Mouse (Mus musculus): ENCODE results near the gene 1110051M20Rik. TPM values are rescaled to one million over a fixed set of nuclear protein-coding genes. Genes with fewer than 3 reads are reported as not detected.

1110051M20Rik gene
- polyA plus RNA-seq, 2 experiments = 1.6 to 6.6 TPM

DNA sequence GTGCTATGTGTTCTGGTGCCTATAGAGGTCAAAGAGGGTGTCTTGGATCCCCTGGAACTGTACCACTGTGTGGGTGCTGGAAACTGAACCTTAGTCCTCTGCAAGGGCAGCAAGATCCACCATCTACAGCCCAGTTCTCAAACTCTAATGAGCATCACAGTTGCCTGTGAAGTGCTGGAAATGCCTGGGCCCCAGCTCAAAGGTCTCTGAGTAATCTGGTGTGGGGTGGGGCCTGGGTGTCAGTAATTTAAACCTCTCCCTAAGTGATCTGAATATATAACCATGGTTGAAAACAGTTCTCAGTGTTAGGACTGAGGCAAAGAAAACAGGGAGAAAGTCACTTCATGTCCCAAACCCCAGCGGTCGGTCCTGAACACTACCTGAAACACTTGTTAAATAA lies 81.2 kb downstream of the 1110051M20Rik start:
- H3K36me3 ChIP-seq (replicated peaks; ENCODE audit: control insufficient read depth, insufficient read depth, low read depth) = no peaks in the 10 kb centered on the region
- H3K4me3 ChIP-seq (ENCODE audit: insufficient read depth in 1 of 2, low read depth in 2 of 2, low read length in 2 of 2) = no peak overlapping the region
- no peak for ATAC-seq (ENCODE audit: insufficient read depth)
- no peak overlapping the region for H3K4me2 ChIP-seq (ENCODE audit: low read depth)
- H3K27me3 ChIP-seq (ENCODE audit: control insufficient read depth, insufficient read depth, low read length) = no peaks in the 10 kb centered on the region
- H3K27ac ChIP-seq = no peak overlapping the region
- H3K4me1 ChIP-seq (replicated peaks; ENCODE audit: control insufficient read depth in 2 of 2, insufficient read depth in 2 of 2, low read length in 1 of 2) = no peaks in the 10 kb centered on the region
- DNase-seq (ENCODE audit: low read depth in 3 of 3, low spot score in 3 of 3) = no peak
- TF ChIP-seq CTCF (IDR thresholded peaks at IDR 0.05; ENCODE audit: low read depth) = no peak
- no peaks in the 10 kb centered on the region for H3K9me3 ChIP-seq (ENCODE audit: control insufficient read depth, low read length)
- no peak overlapping the region for H3K9ac ChIP-seq (replicated peaks)
- WGBS (ENCODE audit: insufficient replicate concordance) = 69% methylated on average over 2 of the region's 2 CpGs

DNA sequence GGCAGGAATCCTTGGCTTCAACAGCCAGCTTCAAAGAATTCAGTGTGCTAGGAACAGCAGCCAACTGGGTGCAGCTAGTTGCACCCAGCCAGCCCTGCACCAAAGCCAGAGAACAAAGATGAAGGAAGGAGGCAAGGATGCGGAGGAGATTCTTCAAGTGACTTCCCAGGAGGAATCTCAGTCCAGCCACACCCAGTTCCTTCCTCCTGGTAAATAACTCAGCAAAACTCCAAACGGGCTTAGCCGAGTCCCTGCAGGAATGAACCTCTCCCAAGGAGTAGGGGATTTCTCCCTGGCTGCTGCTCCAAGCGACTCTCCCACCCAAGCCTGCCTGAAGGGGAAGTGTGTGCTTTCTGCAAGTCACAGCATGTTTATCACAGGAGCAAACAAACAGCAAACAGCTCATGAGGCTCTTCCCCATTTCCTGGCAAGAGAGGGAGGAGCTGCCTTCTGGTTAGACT lies 83.4 kb downstream of the 1110051M20Rik start:
- DNase-seq (ENCODE audit: low read depth in 3 of 3, low spot score in 3 of 3) (no peak), ATAC-seq (ENCODE audit: insufficient read depth) (no peak)
- TF ChIP-seq EP300 (IDR thresholded peaks at IDR 0.05; ENCODE audit: low read depth) = no peak
- no peak for TF ChIP-seq CTCF (IDR thresholded peaks at IDR 0.05; ENCODE audit: low read depth)
- H3K36me3 ChIP-seq (replicated peaks; ENCODE audit: control insufficient read depth, insufficient read depth, low read depth) = no peaks in the 10 kb centered on the region
- H3K9ac ChIP-seq (replicated peaks) = no peak overlapping the region
- no peaks in the 10 kb centered on the region for H3K27me3 ChIP-seq (ENCODE audit: control insufficient read depth, insufficient read depth, low read length)
- H3K9me3 ChIP-seq (ENCODE audit: control insufficient read depth, low read length) = no peaks in the 10 kb centered on the region
- no peaks in the 10 kb centered on the region for H3K4me1 ChIP-seq (replicated peaks; ENCODE audit: control insufficient read depth in 2 of 2, insufficient read depth in 2 of 2, low read length in 1 of 2)
- H3K4me2 ChIP-seq (ENCODE audit: low read depth) = no peak overlapping the region
- no peak overlapping the region for H3K27ac ChIP-seq
- whole genome bisulfite sequencing (ENCODE audit: insufficient replicate concordance) = 16% methylated on average over 4 of the region's 4 CpGs
- no peak overlapping the region for H3K4me3 ChIP-seq (ENCODE audit: insufficient read depth in 1 of 2, low read depth in 2 of 2, low read length in 2 of 2)

DNA sequence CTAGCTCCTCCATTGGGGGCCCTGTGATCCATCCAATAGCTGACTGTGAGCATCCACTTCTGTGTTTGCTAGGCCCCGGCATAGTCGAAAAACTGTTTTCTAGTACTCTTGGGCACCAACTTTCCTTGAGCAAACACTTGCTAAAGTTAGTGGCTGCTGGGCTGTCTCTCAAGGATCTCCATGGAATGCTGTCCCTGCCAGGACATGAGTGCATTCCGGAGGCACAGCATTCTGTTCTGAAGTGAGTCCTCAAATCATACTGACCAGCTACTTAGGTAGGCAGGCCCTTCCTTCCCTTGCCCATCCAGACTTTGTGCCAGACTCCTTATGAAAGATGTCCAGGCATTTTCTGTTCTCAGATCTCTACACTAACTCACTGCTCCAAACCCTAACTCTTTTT lies 88.7 kb downstream of the 1110051M20Rik start:
- H3K4me1 ChIP-seq (replicated peaks; ENCODE audit: control insufficient read depth in 2 of 2, insufficient read depth in 2 of 2, low read length in 1 of 2) = peaks cover 5 to 8% of the 10 kb centered on the region in 2 experiments
- H3K27ac ChIP-seq = no peak overlapping the region
- DNase-seq (ENCODE audit: low read depth in 3 of 3, low spot score in 3 of 3) (no peak), ATAC-seq (ENCODE audit: insufficient read depth) (no peak)
- 83% methylated on average over 3 of the region's 3 CpGs for WGBS (ENCODE audit: insufficient replicate concordance)
- no peaks in the 10 kb centered on the region for H3K27me3 ChIP-seq (ENCODE audit: control insufficient read depth, insufficient read depth, low read length)
- no peak overlapping the region for H3K4me3 ChIP-seq (ENCODE audit: insufficient read depth in 1 of 2, low read depth in 2 of 2, low read length in 2 of 2)
- TF ChIP-seq EP300 (IDR thresholded peaks at IDR 0.05; ENCODE audit: low read depth) = no peak
- TF ChIP-seq CTCF (IDR thresholded peaks at IDR 0.05; ENCODE audit: low read depth) = no peak
- no peaks in the 10 kb centered on the region for H3K9me3 ChIP-seq (ENCODE audit: control insufficient read depth, low read length)
- no peaks in the 10 kb centered on the region for H3K36me3 ChIP-seq (replicated peaks; ENCODE audit: control insufficient read depth, insufficient read depth, low read depth)
- H3K4me2 ChIP-seq (ENCODE audit: low read depth) = no peak overlapping the region
- no peak overlapping the region for H3K9ac ChIP-seq (replicated peaks)

DNA sequence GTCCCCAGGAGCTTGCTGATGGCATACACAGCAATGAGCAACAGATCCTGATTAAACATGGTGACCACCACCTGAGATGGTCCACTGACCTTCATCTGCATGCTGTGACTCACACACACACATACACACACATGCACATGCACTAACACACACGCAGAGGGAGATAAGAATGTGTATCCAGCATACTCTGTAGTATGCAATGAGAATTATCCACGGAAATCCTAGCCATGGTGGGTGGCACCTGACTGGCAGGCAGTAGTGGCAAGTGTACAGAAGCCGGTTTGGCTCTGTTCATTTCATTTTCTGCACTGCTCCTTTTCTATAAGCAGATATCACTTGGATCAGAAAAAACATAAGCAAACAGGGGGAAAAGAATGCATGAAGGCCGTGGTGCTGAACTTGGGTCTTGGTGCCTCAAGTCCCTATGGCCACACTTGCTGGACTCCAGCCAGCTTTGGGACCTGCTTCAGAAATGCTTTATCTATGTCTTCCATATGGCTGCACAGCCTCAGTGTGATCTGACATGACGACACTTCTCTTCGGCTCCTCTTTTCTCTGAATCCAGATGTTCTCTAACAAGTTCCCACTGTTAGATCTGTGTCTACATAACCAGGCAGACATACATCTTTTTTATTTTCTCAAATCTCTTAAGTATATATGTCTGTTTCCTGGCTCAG lies 89.6 kb downstream of the 1110051M20Rik start:
- peak; percentile 80 for TF ChIP-seq EP300 (IDR thresholded peaks at IDR 0.05; ENCODE audit: low read depth)
- no peak for TF ChIP-seq CTCF (IDR thresholded peaks at IDR 0.05; ENCODE audit: low read depth)
- DNase-seq (ENCODE audit: low read depth in 3 of 3, low spot score in 3 of 3) = peak; percentile 67 to 75 (median 67)
- Histone ChIP-seq H3K4me2 (ENCODE audit: low read depth) (no peak overlapping the region), H3K27ac (peak overlapping the region; percentile 13), H3K27me3 (ENCODE audit: control insufficient read depth, insufficient read depth, low read length) (no peaks in the 10 kb centered on the region), H3K9me3 (ENCODE audit: control insufficient read depth, low read length) (no peaks in the 10 kb centered on the region), H3K9ac (replicated peaks) (no peak overlapping the region), H3K4me3 (ENCODE audit: insufficient read depth in 1 of 2, low read depth in 2 of 2, low read length in 2 of 2) (no peak overlapping the region), H3K4me1 (replicated peaks; ENCODE audit: control insufficient read depth in 2 of 2, insufficient read depth in 2 of 2, low read length in 1 of 2) (peaks cover 5 to 9% of the 10 kb centered on the region in 2 experiments), H3K36me3 (replicated peaks; ENCODE audit: control insufficient read depth, insufficient read depth, low read depth) (no peaks in the 10 kb centered on the region)
- WGBS (ENCODE audit: insufficient replicate concordance) = 27% methylated on average over 6 of the region's 6 CpGs
- ATAC-seq (ENCODE audit: insufficient read depth) = peak; percentile 94

DNA sequence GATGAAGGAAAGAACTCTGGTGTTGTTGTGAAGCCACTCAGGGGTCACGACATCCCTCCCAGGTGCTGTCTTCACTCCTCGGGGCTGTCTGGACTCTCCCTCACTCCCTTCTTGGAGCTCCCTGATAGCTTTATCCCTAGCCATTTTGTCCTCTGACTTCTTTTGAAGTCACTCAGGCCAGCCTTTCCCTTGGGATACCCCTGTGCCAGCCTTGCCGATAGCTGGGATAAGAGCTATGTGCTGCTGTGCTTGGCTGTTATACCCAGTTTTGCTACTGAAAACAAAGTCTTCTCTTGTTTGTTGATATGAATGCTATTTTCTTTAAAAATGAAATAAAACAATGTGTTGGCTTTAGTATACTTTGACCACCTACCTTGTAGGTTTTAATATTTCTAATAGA lies 90.7 kb downstream of the 1110051M20Rik start:
- Histone ChIP-seq H3K9ac (replicated peaks) (no peak overlapping the region), H3K4me3 (ENCODE audit: insufficient read depth in 1 of 2, low read depth in 2 of 2, low read length in 2 of 2) (no peak overlapping the region), H3K4me2 (ENCODE audit: low read depth) (no peak overlapping the region), H3K4me1 (replicated peaks; ENCODE audit: control insufficient read depth in 2 of 2, insufficient read depth in 2 of 2, low read length in 1 of 2) (peaks cover 5 to 10% of the 10 kb centered on the region in 2 experiments), H3K36me3 (replicated peaks; ENCODE audit: control insufficient read depth, insufficient read depth, low read depth) (no peaks in the 10 kb centered on the region), H3K27me3 (ENCODE audit: control insufficient read depth, insufficient read depth, low read length) (no peaks in the 10 kb centered on the region), H3K9me3 (ENCODE audit: control insufficient read depth, low read length) (no peaks in the 10 kb centered on the region), H3K27ac (no peak overlapping the region)
- TF ChIP-seq EP300 (IDR thresholded peaks at IDR 0.05; ENCODE audit: low read depth) (no peak), CTCF (IDR thresholded peaks at IDR 0.05; ENCODE audit: low read depth) (no peak)
- no peak for DNase-seq (ENCODE audit: low read depth in 3 of 3, low spot score in 3 of 3)
- WGBS (ENCODE audit: insufficient replicate concordance) = 69% methylated on average over 3 of the region's 3 CpGs
- no peak for ATAC-seq (ENCODE audit: insufficient read depth)

Data from liver, embryonic 14.5 days (tissue).